Mouse (Mus musculus): ENCODE results near the gene Decr2. TPM values are rescaled to one million over a fixed set of nuclear protein-coding genes. Genes with fewer than 3 reads are reported as not detected.
"Not testable (repeated sequence)": the region's sequence is repeated elsewhere in the genome, so short reads cannot be mapped to it uniquely, and the experiment has no call there.

The Decr2 gene
- polyA plus RNA-seq, 1 experiment from 2014 or later = 26.3 TPM

GRCm38 (mm10) chr17:26101478-26101877 lies 11.3 kb upstream of the Decr2 start:
- peaks cover 2% of the 10 kb centered on the region; the same call in 1 of the 2 replicates for H3K4me1 ChIP-seq
- H3K9me3 ChIP-seq (replicated peaks) = no peaks in the 10 kb centered on the region
- H3K36me3 ChIP-seq = no peaks in the 10 kb centered on the region
- no peak overlapping the region for H3K4me3 ChIP-seq
- H3K27ac ChIP-seq = no peak overlapping the region
- no peak for DNase-seq (ENCODE audit: low spot score)
- WGBS = 47% methylated on average over 4 of the region's 4 CpGs
- H3K27me3 ChIP-seq (ENCODE audit: low read depth, poor library complexity, severe bottlenecking) = no peaks in the 10 kb centered on the region

GRCm38 (mm10) chr17:26100166-26100565 lies 10.0 kb upstream of the Decr2 start:
- H3K27ac ChIP-seq = no peak overlapping the region
- H3K27me3 ChIP-seq (ENCODE audit: low read depth, poor library complexity, severe bottlenecking) = no peaks in the 10 kb centered on the region
- 46% methylated on average over 2 of the region's 2 CpGs for WGBS
- DNase-seq (ENCODE audit: low spot score) = no peak
- H3K4me1 ChIP-seq = peaks cover 8% of the 10 kb centered on the region
- no peaks in the 10 kb centered on the region for H3K36me3 ChIP-seq
- no peaks in the 10 kb centered on the region for H3K9me3 ChIP-seq (replicated peaks)
- no peak overlapping the region for H3K4me3 ChIP-seq

GRCm38 (mm10) chr17:26099316-26099715 lies 9.2 kb upstream of the Decr2 start:
- not testable (repeated sequence) for H3K9me3 ChIP-seq (replicated peaks); H3K4me3 ChIP-seq; DNase-seq (ENCODE audit: low spot score); H3K27me3 ChIP-seq (ENCODE audit: low read depth, poor library complexity, severe bottlenecking); H3K36me3 ChIP-seq; H3K27ac ChIP-seq
- WGBS = 62% methylated on average over 3 of the region's 3 CpGs
- peaks cover 16% of the 10 kb centered on the region for H3K4me1 ChIP-seq

- no peak for DNase-seq (ENCODE audit: low spot score)
- Histone ChIP-seq H3K27ac (no peak overlapping the region), H3K4me3 (no peak overlapping the region), H3K9me3 (replicated peaks) (no peaks in the 10 kb centered on the region), H3K4me1 (peaks cover 21% of the 10 kb centered on the region), H3K36me3 (peaks cover 3% of the 10 kb centered on the region), H3K27me3 (ENCODE audit: low read depth, poor library complexity, severe bottlenecking) (no peaks in the 10 kb centered on the region)
- 90% methylated on average over 7 of the region's 7 CpGs for WGBS
Observed at GRCm38 (mm10) chr17:26098461-26098860, 8.3 kb upstream of the Decr2 start.

GRCm38 (mm10) chr17:26095121-26095740 lies 5.1 kb upstream of the Decr2 start, which contains the start of gene Nme4:
Gene Nme4, minus strand, starts transcription at chr17:26095602.
- Histone ChIP-seq H3K9me3 (replicated peaks) (no peaks in the 10 kb centered on the region), H3K36me3 (peaks cover 29% of the 10 kb centered on the region), H3K4me1 (peaks cover 19% of the 10 kb centered on the region), H3K27ac (peak within 1 kb of the TSS; percentile 96), H3K27me3 (ENCODE audit: low read depth, poor library complexity, severe bottlenecking) (no peaks in the 10 kb centered on the region), H3K4me3 (peak within 1 kb of the TSS; percentile 70)
- peak; percentile 80 for DNase-seq (ENCODE audit: low spot score)
- WGBS = 4% methylated on average over 47 of the region's 47 CpGs

- no peak for DNase-seq (ENCODE audit: low spot score)
- H3K4me1 ChIP-seq = peaks cover 25% of the 10 kb centered on the region
- H3K36me3 ChIP-seq = peaks cover 29% of the 10 kb centered on the region
- peak overlapping the region; percentile 70 for H3K4me3 ChIP-seq
- no peaks in the 10 kb centered on the region for H3K27me3 ChIP-seq (ENCODE audit: low read depth, poor library complexity, severe bottlenecking)
- H3K9me3 ChIP-seq (replicated peaks) = no peaks in the 10 kb centered on the region
- 24% methylated on average over 9 of the region's 9 CpGs for WGBS
- H3K27ac ChIP-seq = peak overlapping the region; percentile 96
Observed at GRCm38 (mm10) chr17:26094531-26095110, 4.5 kb upstream of the Decr2 start.

GRCm38 (mm10) chr17:26087059-26087564 lies 3.0 kb downstream of the Decr2 start:
- H3K9me3 ChIP-seq (replicated peaks) = no peaks in the 10 kb centered on the region
- WGBS = 91% methylated on average over 9 of the region's 9 CpGs
- peaks cover 31% of the 10 kb centered on the region for H3K36me3 ChIP-seq
- H3K4me3 ChIP-seq = no peak overlapping the region
- no peak for DNase-seq (ENCODE audit: low spot score)
- H3K27me3 ChIP-seq (ENCODE audit: low read depth, poor library complexity, severe bottlenecking) = no peaks in the 10 kb centered on the region
- no peak overlapping the region for H3K27ac ChIP-seq
- peaks cover 8% of the 10 kb centered on the region for H3K4me1 ChIP-seq

GRCm38 (mm10) chr17:26080867-26081266 lies 9.3 kb downstream of the Decr2 start:
- H3K27me3 ChIP-seq (ENCODE audit: low read depth, poor library complexity, severe bottlenecking) = no peaks in the 10 kb centered on the region
- H3K4me1 ChIP-seq = no peaks in the 10 kb centered on the region
- H3K4me3 ChIP-seq = no peak overlapping the region
- peaks cover 16% of the 10 kb centered on the region for H3K36me3 ChIP-seq
- H3K27ac ChIP-seq = no peak overlapping the region
- DNase-seq (ENCODE audit: low spot score) = no peak
- 44% methylated on average over 2 of the region's 2 CpGs for WGBS
- no peaks in the 10 kb centered on the region for H3K9me3 ChIP-seq (replicated peaks)

GRCm38 (mm10) chr17:26078851-26079250 lies 11.3 kb downstream of the Decr2 start:
- no peak for DNase-seq (ENCODE audit: low spot score)
- Histone ChIP-seq H3K27ac (no peak overlapping the region), H3K36me3 (peaks cover 16% of the 10 kb centered on the region), H3K4me3 (no peak overlapping the region), H3K4me1 (no peaks in the 10 kb centered on the region), H3K27me3 (ENCODE audit: low read depth, poor library complexity, severe bottlenecking) (no peaks in the 10 kb centered on the region), H3K9me3 (replicated peaks) (no peaks in the 10 kb centered on the region)
- 89% methylated on average over 2 of the region's 2 CpGs for WGBS

GRCm38 (mm10) chr17:26075246-26075645 lies 14.9 kb downstream of the Decr2 start:
- 65% methylated on average over 3 of the region's 3 CpGs for WGBS
- Histone ChIP-seq H3K4me1 (no peaks in the 10 kb centered on the region), H3K9me3 (replicated peaks) (no peaks in the 10 kb centered on the region), H3K36me3 (no peaks in the 10 kb centered on the region), H3K27ac (no peak overlapping the region), H3K27me3 (ENCODE audit: low read depth, poor library complexity, severe bottlenecking) (peaks cover 18% of the 10 kb centered on the region), H3K4me3 (no peak overlapping the region)
- no peak for DNase-seq (ENCODE audit: low spot score)

GRCm38 (mm10) chr17:26070136-26070535 lies 20.0 kb downstream of the Decr2 start:
- WGBS = 42% methylated on average over 6 of the region's 6 CpGs

GRCm38 (mm10) chr17:26068831-26069739 lies 21.1 kb downstream of the Decr2 start, which contains the start of gene Rab11fip3:
Gene Rab11fip3, minus strand, starts transcription at chr17:26069555.
- Histone ChIP-seq H3K36me3 (peaks cover 26% of the 10 kb centered on the region), H3K4me3 (peak within 1 kb of the TSS; percentile 97), H3K27me3 (ENCODE audit: low read depth, poor library complexity, severe bottlenecking) (peaks cover 34% of the 10 kb centered on the region), H3K27ac (peak within 1 kb of the TSS; percentile 92), H3K9me3 (replicated peaks) (no peaks in the 10 kb centered on the region), H3K4me1 (peaks cover 48% of the 10 kb centered on the region)
- peak; percentile 95 for DNase-seq (ENCODE audit: low spot score)
- under 1% methylated on average over 94 of the region's 94 CpGs for WGBS

More at GRCm38 (mm10) chr17:26070136-26070535, 20.0 kb downstream of the Decr2 start:
- Histone ChIP-seq H3K9me3 (replicated peaks) (no peaks in the 10 kb centered on the region), H3K4me1 (peaks cover 41% of the 10 kb centered on the region), H3K27ac (no peak overlapping the region), H3K4me3 (peak overlapping the region; percentile 97), H3K27me3 (ENCODE audit: low read depth, poor library complexity, severe bottlenecking) (peaks cover 34% of the 10 kb centered on the region), H3K36me3 (peaks cover 15% of the 10 kb centered on the region)
- no peak for DNase-seq (ENCODE audit: low spot score)

Data from limb, embryonic 10.5 days (tissue).